Mouse (Mus musculus): ENCODE data around the gene Dnmbp. TPM values are rescaled to one million over a fixed set of nuclear protein-coding genes. Genes with fewer than 3 reads are reported as not detected.

Gene Dnmbp
- 26.7 and 27.3 TPM in 2 replicates for polyA plus RNA-seq (2015; fragmentation: Nextera tagmentation; extraction: Ambion mirVana)

- Histone ChIP-seq H3K4me2 (replicated peaks) (peak within 1 kb of the TSS; percentile 78), H3K27me3 (no peaks in the 10 kb centered on the region), H3K4me3 (peak within 1 kb of the TSS; percentile 76), H3K9me3 (no peaks in the 10 kb centered on the region), H3K9ac (peak within 1 kb of the TSS; percentile 84), H3K36me3 (no peaks in the 10 kb centered on the region), H3K27ac (peak within 1 kb of the TSS; percentile 52; the same call in 1 of the 2 replicates), H3K4me1 (peaks cover 18% of the 10 kb centered on the region)
- 5% methylated on average over 61 of the region's 94 CpGs for WGBS
- peak; percentile 89 for ATAC-seq (ENCODE audit: low FRiP score, low read depth)
These were observed at the start of gene Dnmbp for GRCm38 (mm10) chr19:43939769-43940689. Gene Dnmbp, minus strand, starts transcription at chr19:43940191.

- H3K9me3 ChIP-seq = no peaks in the 10 kb centered on the region
- ATAC-seq (ENCODE audit: low FRiP score, low read depth) = no peak
- H3K9ac ChIP-seq = no peak within 1 kb of the TSS
- peaks cover 8% of the 10 kb centered on the region for H3K4me1 ChIP-seq
- no peak within 1 kb of the TSS for H3K27ac ChIP-seq
- H3K27me3 ChIP-seq = peaks cover 17% of the 10 kb centered on the region; the same call in 1 of the 2 replicates
- H3K4me3 ChIP-seq = peak within 1 kb of the TSS; percentile 16; the same call in 1 of the 2 replicates
- WGBS = 23% methylated on average over 30 of the region's 30 CpGs
- H3K4me2 ChIP-seq (replicated peaks) = peak within 1 kb of the TSS; percentile 46
- H3K36me3 ChIP-seq = no peaks in the 10 kb centered on the region
These were observed 46.2 kb upstream of the Dnmbp start, which contains the start of gene Cpn1 for GRCm38 (mm10) chr19:43986069-43986794. Gene Cpn1, minus strand, starts transcription at chr19:43986556.

- 84% methylated on average over 5 of the region's 5 CpGs for WGBS
- H3K4me2 ChIP-seq (replicated peaks) = no peak overlapping the region
- H3K27ac ChIP-seq = no peak overlapping the region
- H3K4me3 ChIP-seq = no peak overlapping the region
- no peaks in the 10 kb centered on the region for H3K9me3 ChIP-seq
- H3K27me3 ChIP-seq = peaks cover 17% of the 10 kb centered on the region; the same call in 1 of the 2 replicates
- H3K9ac ChIP-seq = no peak overlapping the region
- no peak for ATAC-seq (ENCODE audit: low FRiP score, low read depth)
- no peaks in the 10 kb centered on the region for H3K36me3 ChIP-seq
- peaks cover 8% of the 10 kb centered on the region for H3K4me1 ChIP-seq
These were observed 42.0 kb upstream of the Dnmbp start for GRCm38 (mm10) chr19:43981992-43982391.

- H3K36me3 ChIP-seq = no peaks in the 10 kb centered on the region
- H3K9ac ChIP-seq = no peak overlapping the region
- no peak overlapping the region for H3K27ac ChIP-seq
- ATAC-seq (ENCODE audit: low FRiP score, low read depth) = no peak
- H3K4me1 ChIP-seq = peaks cover under 1% of the 10 kb centered on the region; the same call in 1 of the 2 replicates
- H3K4me3 ChIP-seq = no peak overlapping the region
- no peak overlapping the region for H3K4me2 ChIP-seq (replicated peaks)
- 95% methylated on average over 17 of the region's 17 CpGs for WGBS
- peaks cover 8% of the 10 kb centered on the region; the same call in 1 of the 2 replicates for H3K27me3 ChIP-seq
- H3K9me3 ChIP-seq = no peaks in the 10 kb centered on the region
These were observed 40.7 kb upstream of the Dnmbp start for GRCm38 (mm10) chr19:43980711-43981110.

- H3K4me3 ChIP-seq = no peak overlapping the region
- H3K4me2 ChIP-seq (replicated peaks) = no peak overlapping the region
- no peak for ATAC-seq (ENCODE audit: low FRiP score, low read depth)
- no peaks in the 10 kb centered on the region for H3K4me1 ChIP-seq
- H3K27ac ChIP-seq = no peak overlapping the region
- H3K9ac ChIP-seq = no peak overlapping the region
- whole genome bisulfite sequencing = 78% methylated on average over 3 of the region's 3 CpGs
- H3K27me3 ChIP-seq = no peaks in the 10 kb centered on the region
- no peaks in the 10 kb centered on the region for H3K36me3 ChIP-seq
- no peaks in the 10 kb centered on the region for H3K9me3 ChIP-seq
These were observed 37.8 kb upstream of the Dnmbp start for GRCm38 (mm10) chr19:43977799-43978198.

GRCm38 (mm10) chr19:43976661-43977060 is 36.7 kb upstream of the Dnmbp start:
- no peaks in the 10 kb centered on the region for H3K9me3 ChIP-seq
- WGBS = 48% methylated on average over 6 of the region's 6 CpGs
- no peaks in the 10 kb centered on the region for H3K4me1 ChIP-seq
- no peaks in the 10 kb centered on the region for H3K27me3 ChIP-seq
- H3K9ac ChIP-seq = no peak overlapping the region
- H3K36me3 ChIP-seq = no peaks in the 10 kb centered on the region
- H3K27ac ChIP-seq = no peak overlapping the region
- H3K4me3 ChIP-seq = no peak overlapping the region
- no peak for ATAC-seq (ENCODE audit: low FRiP score, low read depth)
- no peak overlapping the region for H3K4me2 ChIP-seq (replicated peaks)

- Histone ChIP-seq H3K4me3 (no peak overlapping the region), H3K4me1 (no peaks in the 10 kb centered on the region), H3K27me3 (no peaks in the 10 kb centered on the region), H3K36me3 (no peaks in the 10 kb centered on the region), H3K9me3 (no peaks in the 10 kb centered on the region), H3K4me2 (replicated peaks) (no peak overlapping the region), H3K27ac (no peak overlapping the region), H3K9ac (no peak overlapping the region)
- WGBS = 91% methylated on average over 6 of the region's 6 CpGs
- ATAC-seq (ENCODE audit: low FRiP score, low read depth) = no peak
These were observed 34.2 kb upstream of the Dnmbp start for GRCm38 (mm10) chr19:43974221-43974620.

- Histone ChIP-seq H3K27ac (no peak overlapping the region), H3K9me3 (no peaks in the 10 kb centered on the region), H3K4me1 (no peaks in the 10 kb centered on the region), H3K4me2 (replicated peaks) (no peak overlapping the region), H3K4me3 (no peak overlapping the region), H3K9ac (no peak overlapping the region), H3K27me3 (no peaks in the 10 kb centered on the region), H3K36me3 (no peaks in the 10 kb centered on the region)
- ATAC-seq (ENCODE audit: low FRiP score, low read depth) = no peak
- WGBS = 90% methylated on average over 9 of the region's 9 CpGs
These were observed 33.7 kb upstream of the Dnmbp start for GRCm38 (mm10) chr19:43973711-43974110.

GRCm38 (mm10) chr19:43972129-43972528 is 32.1 kb upstream of the Dnmbp start:
- no peak for ATAC-seq (ENCODE audit: low FRiP score, low read depth)
- no peak overlapping the region for H3K4me3 ChIP-seq
- WGBS = 95% methylated on average over 8 of the region's 8 CpGs

GRCm38 (mm10) chr19:43968436-43969026 is 28.5 kb upstream of the Dnmbp start:
- Histone ChIP-seq H3K36me3 (no peaks in the 10 kb centered on the region), H3K27ac (no peak overlapping the region), H3K4me1 (no peaks in the 10 kb centered on the region), H3K4me3 (no peak overlapping the region), H3K9ac (no peak overlapping the region), H3K9me3 (no peaks in the 10 kb centered on the region), H3K4me2 (replicated peaks) (no peak overlapping the region), H3K27me3 (no peaks in the 10 kb centered on the region)
- WGBS = 67% methylated on average over 8 of the region's 11 CpGs
- ATAC-seq (ENCODE audit: low FRiP score, low read depth) = no peak

More at GRCm38 (mm10) chr19:43972129-43972528, 32.1 kb upstream of the Dnmbp start:
- Histone ChIP-seq H3K27ac (no peak overlapping the region), H3K9me3 (no peaks in the 10 kb centered on the region), H3K4me2 (replicated peaks) (no peak overlapping the region), H3K9ac (no peak overlapping the region), H3K36me3 (no peaks in the 10 kb centered on the region), H3K4me1 (no peaks in the 10 kb centered on the region), H3K27me3 (no peaks in the 10 kb centered on the region)

GRCm38 (mm10) chr19:43966481-43966880 is 26.5 kb upstream of the Dnmbp start:
- Histone ChIP-seq H3K27me3 (no peaks in the 10 kb centered on the region), H3K4me2 (replicated peaks) (no peak overlapping the region), H3K9me3 (no peaks in the 10 kb centered on the region), H3K4me3 (no peak overlapping the region), H3K27ac (no peak overlapping the region), H3K4me1 (no peaks in the 10 kb centered on the region), H3K9ac (no peak overlapping the region), H3K36me3 (no peaks in the 10 kb centered on the region)
- WGBS = 83% methylated on average over 2 of the region's 2 CpGs
- no peak for ATAC-seq (ENCODE audit: low FRiP score, low read depth)

All from limb, embryonic 13.5 days (tissue).